Comparison of ENCODE assay signal across 28 mouse cellular contexts in genomic region chr1:173357799-173358198, GRCm38 (mm10). TPM values are rescaled to one million over a fixed set of nuclear protein-coding genes. Genes with fewer than 3 reads are reported as not detected.
A peak's percentile ranks its signal among the peaks of the same experiment; 100 is the strongest.
DNase-seq lines count a peak whose midpoint lies in the region; ATAC-seq and TF ChIP-seq lines count a peak whose summit lies in the region.
"Had no signal": no experiment of that assay in that cellular context is flagged by ENCODE, and none has a peak within 500 bp of the region (broad histone marks: within the 10 kb centered on the region; RNA-seq: fewer than 3 reads in every experiment).

No protein-coding gene starts in this region.

- H3K4me1 ChIP-seq in cerebellum, adult 2 months (ENCODE audit: control insufficient read depth, insufficient read depth, low read length) = peaks cover 42% of the 10 kb centered on the region
- H3K4me1 ChIP-seq in midbrain, embryonic 15.5 days = peaks cover 28% of the 10 kb centered on the region
- H3K4me1 ChIP-seq in midbrain, postnatal 0 days (ENCODE audit: insufficient read depth, low read length) = no peaks in the 10 kb centered on the region
- H3K4me1 ChIP-seq: stomach, embryonic 15.5 days had no signal

- peak; percentile 64 for ATAC-seq in frontal cortex, adult (ENCODE audit: low TSS enrichment)
- no peak; the same call in 1 of the 2 replicates for ATAC-seq in midbrain, embryonic 15.5 days (replicated peaks)
- no peak for ATAC-seq in midbrain, postnatal 0 days (ENCODE audit: low FRiP score)
- ATAC-seq: activated CD4-positive, CD25-positive, alpha-beta regulatory T cell, adult 4 months; forebrain, embryonic 15.5 days; inflammation-experienced regulatory T-cells, adult 6 months; liver, postnatal 0 days; midbrain, embryonic 13.5 days had no signal

- no peak for TF ChIP-seq POLR2A in cerebellum, adult 2 months (IDR thresholded peaks at IDR 0.05; ENCODE audit: borderline replicate concordance, insufficient read depth, low read length)

- no peaks in the 10 kb centered on the region for H3K27me3 ChIP-seq in cerebellum, adult 2 months (ENCODE audit: control insufficient read depth, insufficient read depth, low read length)
- H3K27me3 ChIP-seq in midbrain, embryonic 15.5 days (replicated peaks) = no peaks in the 10 kb centered on the region
- no peaks in the 10 kb centered on the region for H3K27me3 ChIP-seq in midbrain, postnatal 0 days (ENCODE audit: insufficient read depth, low read length)
- H3K27me3 ChIP-seq: forebrain, embryonic 15.5 days; heart, embryonic 12.5 days; hindbrain, embryonic 13.5 days; midbrain, embryonic 13.5 days; neural tube, embryonic 15.5 days; stomach, embryonic 15.5 days had no signal

- no peak for TF ChIP-seq CTCF in cerebellum, adult 2 months (IDR thresholded peaks at IDR 0.05; ENCODE audit: borderline replicate concordance, insufficient read depth, low read depth, low read length)
- no peak for TF ChIP-seq CTCF in midbrain, postnatal 0 days (IDR thresholded peaks at IDR 0.05)

- DNase-seq in cerebellum, adult 2 months = peak in 1 of 2 experiments; percentile 45
- no peak for DNase-seq in cerebellum, postnatal 25 days
- no peak for DNase-seq in frontal cortex, postnatal 25 days (ENCODE audit: low spot score in 2 of 2)
- DNase-seq in midbrain, postnatal 0 days (ENCODE audit: low spot score) = no peak
- DNase-seq in telencephalon, adult 2 months (ENCODE audit: low read depth, low spot score) = peak; percentile 84
- no peak for DNase-seq in retina, postnatal 1 day
- DNase-seq: adrenal gland, postnatal 14 days; cerebellum, adult 8-10 months; gastrocnemius, postnatal 10 days; heart, postnatal 14 days; kidney, adult 2 months; kidney, postnatal 25 days; liver, postnatal 0 days; lung, postnatal 10 days; thymus, adult 2 months had no signal

- H3K36me3 ChIP-seq in midbrain, embryonic 15.5 days (replicated peaks) = no peaks in the 10 kb centered on the region
- peaks cover 12% of the 10 kb centered on the region for H3K36me3 ChIP-seq in midbrain, postnatal 0 days (ENCODE audit: insufficient read depth, low read length)
- H3K36me3 ChIP-seq: forebrain, embryonic 15.5 days; G1E; heart, embryonic 12.5 days; limb, embryonic 10.5 days; stomach, embryonic 15.5 days had no signal

- H3K4me2 ChIP-seq in midbrain, embryonic 15.5 days = no peak overlapping the region
- H3K4me2 ChIP-seq in midbrain, postnatal 0 days (ENCODE audit: low read depth, low read length, poor library complexity, severe bottlenecking) = no peak overlapping the region
- H3K4me2 ChIP-seq: forebrain, embryonic 15.5 days; heart, embryonic 12.5 days; hindbrain, embryonic 13.5 days; midbrain, embryonic 13.5 days; neural tube, embryonic 15.5 days; stomach, embryonic 15.5 days had no signal

- H3K9ac ChIP-seq in midbrain, embryonic 15.5 days = no peak overlapping the region
- no peak overlapping the region for H3K9ac ChIP-seq in midbrain, postnatal 0 days (replicated peaks; ENCODE audit: low read length, poor library complexity, severe bottlenecking)
- H3K9ac ChIP-seq: forebrain, embryonic 15.5 days; heart, embryonic 12.5 days; hindbrain, embryonic 13.5 days; liver, postnatal 0 days; midbrain, embryonic 13.5 days; neural tube, embryonic 15.5 days; stomach, embryonic 15.5 days had no signal

- H3K4me3 ChIP-seq in cerebellum, adult 2 months (replicated peaks; ENCODE audit: insufficient read depth, low read depth, low read length) = peak overlapping the region; percentile 44
- no peak overlapping the region for H3K4me3 ChIP-seq in midbrain, embryonic 15.5 days
- no peak overlapping the region for H3K4me3 ChIP-seq in midbrain, postnatal 0 days (ENCODE audit: low read depth, low read length)
- H3K4me3 ChIP-seq: forebrain, embryonic 15.5 days; heart, embryonic 12.5 days; hindbrain, embryonic 13.5 days; limb, embryonic 10.5 days; midbrain, embryonic 13.5 days; neural tube, embryonic 15.5 days; stomach, embryonic 15.5 days had no signal

- WGBS in cerebellum, adult 2 months = 24% methylated on average over 4 of the region's 4 CpGs
- 40% methylated on average over 4 of the region's 4 CpGs for WGBS in midbrain, embryonic 15.5 days
- WGBS in midbrain, postnatal 0 days = 39% methylated on average over 4 of the region's 4 CpGs

- H3K27ac ChIP-seq in cerebellum, adult 2 months (ENCODE audit: insufficient read depth, low read length) = peak overlapping the region; percentile 86
- H3K27ac ChIP-seq in midbrain, embryonic 15.5 days = 0 out of 2 replicates have a peak overlapping the region, but pooled peaks have one; percentile 3
- H3K27ac ChIP-seq in midbrain, postnatal 0 days (ENCODE audit: low read depth, low read length) = no peak overlapping the region
- H3K27ac ChIP-seq: forebrain, embryonic 15.5 days; hindbrain, embryonic 13.5 days; limb, embryonic 10.5 days; midbrain, embryonic 13.5 days; neural tube, embryonic 15.5 days; stomach, embryonic 15.5 days had no signal

- no peaks in the 10 kb centered on the region for H3K9me3 ChIP-seq in midbrain, embryonic 15.5 days
- no peaks in the 10 kb centered on the region for H3K9me3 ChIP-seq in midbrain, postnatal 0 days (ENCODE audit: low read length)
- H3K9me3 ChIP-seq: forebrain, embryonic 15.5 days; heart, embryonic 12.5 days; hindbrain, embryonic 13.5 days; limb, embryonic 10.5 days; midbrain, embryonic 13.5 days; neural tube, embryonic 15.5 days; stomach, embryonic 15.5 days had no signal

RNA-seq across cellular contexts. Expression of gene Aim2, which starts 7.1 kb away (rescaled TPM):
- polyA plus RNA-seq in cerebellum, adult 2 months (2012; rRNA removed) = 1.3 and 2.0 TPM in 2 replicates
- polyA plus RNA-seq in midbrain, embryonic 15.5 days (2015; fragmentation: Nextera tagmentation; extraction: Ambion mirVana) = 1.5 TPM in 2 replicates
- 0.66 and 2.8 TPM in 2 replicates for total RNA-seq in midbrain, postnatal 0 days (2014; rRNA removed)
- polyA plus RNA-seq in midbrain, postnatal 0 days (2015; fragmentation: Nextera tagmentation; extraction: Ambion mirVana) = 0.89 and 1.0 TPM in 2 replicates
- polyA plus RNA-seq: G1E had no signal

RNA-seq across cellular contexts. Expression of gene Cadm3, which starts 9.7 kb away (rescaled TPM):
- 979 and 1,062 TPM in 2 replicates for polyA plus RNA-seq in cerebellum, adult 2 months (2012; rRNA removed)
- polyA plus RNA-seq in midbrain, embryonic 15.5 days (2015; fragmentation: Nextera tagmentation; extraction: Ambion mirVana) = 76.6 and 83.1 TPM in 2 replicates
- 547 and 554 TPM in 2 replicates for total RNA-seq in midbrain, postnatal 0 days (2014; rRNA removed)
- 53.9 and 60.8 TPM in 2 replicates for polyA plus RNA-seq in midbrain, postnatal 0 days (2015; fragmentation: Nextera tagmentation; extraction: Ambion mirVana)
- total RNA-seq: megakaryocyte progenitor cell, adult 5-6 weeks had no signal
- polyA plus RNA-seq: activated CD4-positive, CD25-positive, alpha-beta regulatory T cell, adult 4 months; G1E had no signal

RNA-seq across cellular contexts. Expression of gene Ackr1, which starts 24.2 kb away (rescaled TPM):
- 250 and 253 TPM in 2 replicates for polyA plus RNA-seq in cerebellum, adult 2 months (2012; rRNA removed)
- polyA plus RNA-seq in midbrain, embryonic 15.5 days (2015; fragmentation: Nextera tagmentation; extraction: Ambion mirVana) = 20.2 and 22.4 TPM in 2 replicates
- 38.0 and 52.3 TPM in 2 replicates for total RNA-seq in midbrain, postnatal 0 days (2014; rRNA removed)
- polyA plus RNA-seq in midbrain, postnatal 0 days (2015; fragmentation: Nextera tagmentation; extraction: Ambion mirVana) = 23.1 and 24.1 TPM in 2 replicates
- total RNA-seq: G1E; megakaryocyte progenitor cell, adult 5-6 weeks had no signal
- polyA plus RNA-seq: activated CD4-positive, CD25-positive, alpha-beta regulatory T cell, adult 4 months; G1E; inflammation-experienced regulatory T-cells, adult 6 months had no signal

Comparison
In these comparisons a context has a peak if more than half of its experiments do, and no peak if none do; other contexts are left out.
1. RNA of gene Cadm3, which starts 9.7 kb away (polyA plus RNA-seq): 979 to 1,062 TPM in cerebellum, adult 2 months; 76.6 to 83.1 TPM in midbrain, embryonic 15.5 days and 53.9 to 60.8 TPM in midbrain, postnatal 0 days; every median in the first group is over 10 times any median in the second.
2. RNA of gene Ackr1, which starts 24.2 kb away (polyA plus RNA-seq): 250 to 253 TPM in cerebellum, adult 2 months; 23.1 to 24.1 TPM in midbrain, postnatal 0 days and 20.2 to 22.4 TPM in midbrain, embryonic 15.5 days; every median in the first group is over 10 times any median in the second.